Mouse (Mus musculus) hindbrain, embryonic 10.5 days (tissue): ENCODE measurements around the gene Tle3. TPM values are rescaled to one million over a fixed set of nuclear protein-coding genes. Genes with fewer than 3 reads are reported as not detected.
A peak's percentile ranks its signal among the peaks of the same experiment; 100 is the strongest.

Experiments
- DNase-seq: peaks from one replicate; pipeline ENCODE4 v3.0.0-alpha.2; 2017; ENCODE audit warnings: low spot score
- H3K27ac ChIP-seq: fragments of 300-500 bp; sonication (generic); 2 replicates; pipeline ENCODE4 v1.5.1; 2016; ENCODE audit warnings: mild to moderate bottlenecking, moderate library complexity
- H3K27me3 ChIP-seq: fragments of 300-500 bp; sonication (generic); 2 replicates; pipeline ENCODE4 v1.6.1; 2016; ENCODE audit warnings: mild to moderate bottlenecking; ENCODE audit not compliant: poor library complexity, insufficient read depth, severe bottlenecking
- H3K36me3 ChIP-seq: fragments of 300-500 bp; sonication (generic); 2 replicates; pipeline ENCODE4 v1.6.1; 2016; ENCODE audit warnings: mild to moderate bottlenecking, moderate library complexity
- H3K4me1 ChIP-seq: fragments of 300-500 bp; sonication (generic); replicated peaks from 2 replicates; pipeline ENCODE4 v1.6.1; 2016; ENCODE audit warnings: mild to moderate bottlenecking
- H3K4me3 ChIP-seq: fragments of 300-500 bp; sonication (generic); 2 replicates; pipeline ENCODE4 v1.5.1; 2016; ENCODE audit warnings: mild to moderate bottlenecking, moderate library complexity
- H3K9me3 ChIP-seq: fragments of 300-500 bp; sonication (generic); 2 replicates; pipeline ENCODE4 v1.6.1; 2016; ENCODE audit warnings: mild to moderate bottlenecking, moderate library complexity
- WGBS: fragments of 180-500 bp; shearing (Covaris S2); methylation state at CpG from one replicate; pipeline ENCODE4 v1.1.7; 2016; 5-methylcytosine and 5-hydroxymethylcytosine counted together
- polyA plus RNA-seq: library from polyadenylated mRNA; unstranded; fragments of >200 nt; fragmentation: Nextera tagmentation; extraction: Ambion mirVana; gene quantifications from 2 replicates; pipeline ENCODE4 v1.2.1, GENCODE M21; 2016

The Tle3 gene
- polyA plus RNA-seq, 1 experiment from 2014 or later: 56.0 TPM

DNA sequence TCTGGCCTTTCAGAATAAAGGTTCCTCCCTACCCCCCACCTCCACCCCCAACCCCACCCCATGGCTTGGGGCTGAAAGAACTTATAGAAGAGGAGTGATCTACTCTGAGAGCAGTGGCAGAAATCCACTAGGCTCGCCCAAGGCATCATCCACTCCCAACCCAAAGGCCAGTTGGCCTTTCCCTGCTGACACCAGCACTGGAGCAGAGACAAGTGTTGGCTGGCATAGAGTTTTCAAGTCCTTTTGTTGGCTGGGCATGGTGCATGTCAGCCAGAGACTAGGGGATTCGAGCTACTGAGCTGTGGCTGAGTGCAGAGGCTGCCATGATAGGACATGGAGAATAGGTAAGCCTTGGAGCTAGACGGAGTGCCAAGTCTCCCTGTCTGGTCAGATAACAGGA lies 9.3 kb downstream of the Tle3 start:
- no peak for DNase-seq
- H3K4me3 ChIP-seq: no peak overlapping the region
- peaks cover 25% of the 10 kb centered on the region for H3K27me3 ChIP-seq
- H3K9me3 ChIP-seq: no peaks in the 10 kb centered on the region
- peaks cover 79% of the 10 kb centered on the region for H3K36me3 ChIP-seq
- H3K27ac ChIP-seq: peak overlapping the region; percentile 13; the same call in 1 of the 2 replicates
- 84% methylated on average over 3 of the region's 3 CpGs for WGBS
- H3K4me1 ChIP-seq: peaks cover 100% of the 10 kb centered on the region

DNA sequence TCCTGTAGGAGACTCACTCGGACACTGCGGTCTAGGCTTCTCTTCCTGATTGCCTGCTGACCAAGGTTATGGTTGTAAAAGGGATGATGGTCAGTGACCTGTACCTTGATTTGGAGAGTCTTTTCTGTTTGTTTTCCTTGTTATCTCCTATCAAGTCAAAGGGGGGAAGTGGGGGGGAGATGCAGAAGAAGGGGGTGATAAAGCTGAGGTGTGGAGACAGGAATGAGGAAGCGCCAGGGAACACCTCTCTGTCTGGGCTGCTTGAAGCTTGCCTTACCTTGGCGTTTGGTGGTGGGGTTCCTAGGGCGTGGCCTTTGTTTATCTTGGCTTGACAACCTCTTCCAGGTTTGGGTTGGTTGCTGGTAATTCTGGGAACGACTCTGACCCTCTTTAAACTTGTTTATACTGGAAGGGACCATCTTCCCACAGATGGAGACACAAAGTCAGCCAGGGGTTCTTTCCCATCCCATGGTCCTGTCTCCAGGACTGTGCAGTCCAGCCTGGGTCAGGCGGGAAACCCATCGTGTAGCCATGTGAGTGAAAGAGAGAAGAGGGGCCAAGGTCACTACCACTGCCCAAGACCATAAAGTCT lies 10.5 kb downstream of the Tle3 start:
- Histone ChIP-seq H3K27ac (no peak overlapping the region), H3K4me1 (peaks cover 100% of the 10 kb centered on the region), H3K9me3 (no peaks in the 10 kb centered on the region), H3K36me3 (peaks cover 79% of the 10 kb centered on the region), H3K4me3 (no peak overlapping the region), H3K27me3 (peaks cover 27% of the 10 kb centered on the region)
- DNase-seq: no peak
- 78% methylated on average over 8 of the region's 8 CpGs for WGBS

DNA sequence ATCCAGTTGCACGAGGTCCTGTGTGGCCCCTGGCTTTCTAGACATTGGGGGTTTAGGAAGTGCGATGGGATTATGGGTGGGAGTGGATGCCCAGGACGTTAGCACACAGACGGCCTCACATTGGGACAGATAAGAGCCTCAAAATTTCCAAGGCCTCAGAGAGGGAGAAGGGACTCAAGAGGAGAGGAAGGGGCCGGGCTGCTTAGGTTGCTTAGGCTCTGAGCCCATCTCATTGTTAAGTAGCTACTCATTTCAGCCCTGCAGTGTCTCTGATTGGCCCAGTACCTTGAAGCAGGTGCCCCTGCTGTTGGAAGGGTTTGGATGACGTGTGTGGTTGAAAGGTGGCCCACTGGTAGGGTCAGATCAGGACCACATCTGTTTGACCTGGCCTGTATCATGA lies 11.9 kb downstream of the Tle3 start:
- Histone ChIP-seq H3K4me1 (peaks cover 100% of the 10 kb centered on the region), H3K4me3 (peak overlapping the region; percentile 39; the same call in 1 of the 2 replicates), H3K9me3 (no peaks in the 10 kb centered on the region), H3K27me3 (peaks cover 31% of the 10 kb centered on the region), H3K27ac (peak overlapping the region; percentile 66), H3K36me3 (peaks cover 81% of the 10 kb centered on the region)
- 36% methylated on average over 6 of the region's 6 CpGs for WGBS
- no peak for DNase-seq

DNA sequence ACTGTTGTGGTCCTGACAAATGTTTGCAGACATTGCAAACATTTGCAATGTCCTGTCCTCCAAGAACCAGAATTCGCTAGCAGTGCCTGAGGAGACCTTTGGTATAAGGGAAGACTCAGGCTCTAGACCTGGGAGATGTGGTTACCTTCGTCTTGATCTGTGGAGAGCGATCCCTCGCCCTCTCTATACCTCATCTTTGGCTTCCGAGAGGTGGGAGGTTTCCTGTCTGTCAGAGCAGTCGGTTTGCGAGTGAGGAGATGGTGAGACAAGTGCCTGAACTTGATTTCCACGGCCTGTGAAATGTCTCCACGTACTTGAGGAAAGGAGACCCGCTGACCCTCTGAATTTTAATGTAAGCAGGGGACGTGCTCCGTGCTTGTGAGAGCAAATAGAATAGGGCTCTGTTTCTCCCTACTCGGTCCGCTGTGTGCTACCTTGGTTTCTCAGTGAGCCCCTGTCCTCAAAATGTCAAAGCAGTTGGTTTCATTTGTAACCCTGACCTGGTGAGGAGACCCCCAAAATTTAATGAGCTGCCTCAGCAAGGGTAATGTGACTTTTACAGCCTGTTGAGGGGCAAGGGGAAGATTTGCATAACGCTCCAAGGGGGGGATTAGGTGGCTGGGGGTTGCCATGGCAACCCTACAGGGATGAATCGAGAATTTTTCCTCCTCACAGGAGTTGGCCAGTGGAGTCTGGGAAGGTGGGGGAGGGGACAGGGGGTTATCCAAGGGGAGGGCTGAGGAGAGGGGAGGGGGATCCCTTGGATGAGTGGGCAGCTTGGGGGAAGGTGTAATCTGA lies 12.7 kb downstream of the Tle3 start:
- H3K36me3 ChIP-seq: peaks cover 81% of the 10 kb centered on the region
- DNase-seq: peak; percentile 84
- no peaks in the 10 kb centered on the region for H3K9me3 ChIP-seq
- H3K27me3 ChIP-seq: peaks cover 31% of the 10 kb centered on the region
- peak overlapping the region; percentile 66 for H3K27ac ChIP-seq
- H3K4me3 ChIP-seq: peak overlapping the region; percentile 39
- 5% methylated on average over 16 of the region's 16 CpGs for WGBS
- H3K4me1 ChIP-seq: peaks cover 100% of the 10 kb centered on the region

DNA sequence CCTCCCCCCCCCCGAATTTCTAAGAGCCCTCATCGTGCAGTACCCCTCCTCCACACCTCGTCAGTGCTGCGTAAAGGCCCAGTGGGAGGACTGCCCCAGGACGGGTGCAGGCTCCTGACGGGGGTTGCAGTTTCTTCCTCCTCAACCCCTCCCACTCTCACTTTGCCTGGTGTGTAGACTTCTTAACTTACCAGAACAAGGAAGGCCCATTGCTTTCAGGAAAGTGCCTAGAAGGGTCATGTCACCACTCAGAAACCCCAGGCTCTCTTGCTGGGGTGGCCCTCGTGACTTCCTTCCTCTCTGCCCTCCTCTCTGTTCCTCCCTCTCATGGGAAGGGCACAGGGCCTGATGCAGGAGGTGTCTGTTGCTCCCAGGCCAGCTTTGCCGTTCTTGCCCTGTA lies 13.6 kb downstream of the Tle3 start:
- Histone ChIP-seq H3K36me3 (peaks cover 81% of the 10 kb centered on the region), H3K4me1 (peaks cover 100% of the 10 kb centered on the region), H3K27me3 (peaks cover 31% of the 10 kb centered on the region), H3K4me3 (peak overlapping the region; percentile 39), H3K27ac (peak overlapping the region; percentile 54), H3K9me3 (no peaks in the 10 kb centered on the region)
- under 1% methylated on average over 8 of the region's 8 CpGs for WGBS
- DNase-seq: peak; percentile 46

DNA sequence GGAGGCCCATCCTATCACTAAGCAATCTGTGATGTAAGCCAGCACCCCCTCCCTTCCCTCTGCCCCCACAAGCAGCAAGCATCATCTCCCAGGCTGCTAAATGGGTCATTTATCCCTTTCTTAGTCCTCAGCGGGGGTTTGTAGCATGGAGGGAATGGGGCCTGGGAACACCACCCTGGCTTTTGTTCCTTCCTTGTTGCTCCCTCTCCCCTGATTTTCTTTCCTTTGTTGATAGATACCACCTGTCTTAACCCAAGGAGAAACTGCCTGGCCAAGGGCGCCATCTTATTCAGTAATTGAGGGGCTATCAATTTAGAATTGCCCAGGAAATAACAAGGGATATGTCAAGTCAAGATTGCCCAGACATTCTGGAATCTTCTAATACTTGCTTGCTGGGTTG lies 14.1 kb downstream of the Tle3 start:
- Histone ChIP-seq H3K27ac (peak overlapping the region; percentile 54), H3K36me3 (peaks cover 81% of the 10 kb centered on the region), H3K4me3 (peak overlapping the region; percentile 39; the same call in 1 of the 2 replicates), H3K4me1 (peaks cover 100% of the 10 kb centered on the region), H3K9me3 (no peaks in the 10 kb centered on the region), H3K27me3 (peaks cover 27% of the 10 kb centered on the region)
- 30% methylated on average over 2 of the region's 2 CpGs for WGBS
- no peak for DNase-seq

DNA sequence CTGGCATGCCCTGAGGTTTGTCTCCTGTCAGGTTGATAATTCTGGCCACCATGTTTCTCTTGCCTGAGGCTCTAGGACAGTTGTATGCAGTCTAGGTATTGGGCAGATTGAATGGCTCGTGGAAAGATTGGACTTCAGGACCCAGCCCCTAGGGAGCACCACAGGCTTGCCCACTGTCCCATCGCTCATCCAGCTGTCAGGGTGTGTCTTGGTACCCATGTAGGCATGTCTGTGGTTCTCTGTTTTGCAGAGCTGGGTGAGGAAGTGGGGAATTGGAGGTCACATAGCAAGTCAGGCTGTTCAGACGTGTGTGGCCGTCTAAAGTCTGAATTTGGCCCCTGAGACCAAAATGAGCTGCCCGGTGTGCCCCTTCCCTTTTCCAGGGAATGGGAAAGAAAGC lies 15.6 kb downstream of the Tle3 start:
- Histone ChIP-seq H3K4me3 (peak overlapping the region; percentile 1; the same call in 1 of the 2 replicates), H3K27ac (0 out of 2 replicates have a peak overlapping the region, but pooled peaks have one; percentile 30), H3K4me1 (peaks cover 100% of the 10 kb centered on the region), H3K36me3 (peaks cover 73% of the 10 kb centered on the region), H3K9me3 (no peaks in the 10 kb centered on the region), H3K27me3 (peaks cover 14% of the 10 kb centered on the region)
- WGBS: 74% methylated on average over 5 of the region's 5 CpGs
- no peak for DNase-seq

DNA sequence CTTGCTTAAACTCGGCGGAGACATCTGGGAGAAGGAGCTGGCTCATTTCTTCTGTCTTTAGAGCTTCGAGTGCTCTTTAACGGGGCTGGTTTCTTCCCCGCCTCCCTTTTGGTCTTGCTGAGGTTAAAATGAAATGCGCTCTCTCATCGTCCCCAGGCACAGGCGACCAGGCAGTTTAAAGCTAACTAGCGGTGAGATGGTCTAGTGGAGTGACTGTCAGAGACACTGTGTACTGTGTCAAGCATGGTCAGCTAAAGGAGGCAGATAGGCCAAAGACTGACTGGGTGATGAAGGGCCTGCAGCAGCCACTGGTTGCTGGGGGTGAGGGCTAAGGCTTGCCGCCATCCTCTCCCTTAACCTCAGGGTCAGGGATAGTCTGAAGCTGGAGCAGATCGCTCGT lies 16.0 kb downstream of the Tle3 start:
- Histone ChIP-seq H3K27ac (0 out of 2 replicates have a peak overlapping the region, but pooled peaks have one; percentile 30), H3K27me3 (peaks cover 14% of the 10 kb centered on the region), H3K36me3 (peaks cover 73% of the 10 kb centered on the region), H3K4me1 (peaks cover 100% of the 10 kb centered on the region), H3K9me3 (no peaks in the 10 kb centered on the region), H3K4me3 (no peak overlapping the region)
- DNase-seq: no peak
- 49% methylated on average over 12 of the region's 12 CpGs for WGBS

DNA sequence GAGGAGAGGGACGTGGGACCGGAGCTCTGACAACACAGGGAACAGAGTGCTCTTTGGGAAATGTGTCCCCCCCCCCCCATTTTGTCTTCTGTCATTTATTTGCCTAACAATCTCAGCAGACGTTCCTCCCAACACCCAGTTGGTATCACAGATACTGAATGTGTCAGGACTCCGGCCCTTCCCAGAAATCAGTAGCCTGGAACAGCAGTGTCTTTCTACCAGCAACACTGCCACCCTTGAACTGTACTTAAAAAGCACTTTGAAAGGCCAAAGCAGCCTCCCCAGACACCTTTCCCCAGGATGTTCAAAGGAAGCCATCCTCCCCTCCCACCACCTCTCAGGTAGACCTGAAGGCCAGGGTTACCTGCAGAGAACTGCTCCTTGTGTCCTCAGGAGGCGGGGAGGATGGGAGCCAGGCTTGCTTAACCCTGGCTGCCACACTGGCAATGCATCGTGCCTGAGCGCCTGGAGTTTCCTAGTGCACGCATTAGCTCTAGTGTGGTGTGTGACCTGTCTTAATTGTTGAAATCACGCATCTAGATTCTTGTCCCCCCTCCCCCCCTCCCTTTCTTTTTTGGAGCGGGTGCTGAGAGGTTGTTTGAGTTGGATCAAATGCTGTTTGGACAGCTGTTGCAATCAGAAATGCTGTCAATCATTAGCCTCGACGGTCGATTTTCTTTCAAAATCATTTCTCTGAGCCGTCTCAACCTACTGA lies 16.7 kb downstream of the Tle3 start:
- no peak for DNase-seq
- no peaks in the 10 kb centered on the region for H3K9me3 ChIP-seq
- peaks cover 100% of the 10 kb centered on the region for H3K4me1 ChIP-seq
- peaks cover 17% of the 10 kb centered on the region for H3K27me3 ChIP-seq
- H3K4me3 ChIP-seq: no peak overlapping the region
- 0 out of 2 replicates have a peak overlapping the region, but pooled peaks have one; percentile 30 for H3K27ac ChIP-seq
- H3K36me3 ChIP-seq: peaks cover 73% of the 10 kb centered on the region
- 50% methylated on average over 14 of the region's 14 CpGs for WGBS

DNA sequence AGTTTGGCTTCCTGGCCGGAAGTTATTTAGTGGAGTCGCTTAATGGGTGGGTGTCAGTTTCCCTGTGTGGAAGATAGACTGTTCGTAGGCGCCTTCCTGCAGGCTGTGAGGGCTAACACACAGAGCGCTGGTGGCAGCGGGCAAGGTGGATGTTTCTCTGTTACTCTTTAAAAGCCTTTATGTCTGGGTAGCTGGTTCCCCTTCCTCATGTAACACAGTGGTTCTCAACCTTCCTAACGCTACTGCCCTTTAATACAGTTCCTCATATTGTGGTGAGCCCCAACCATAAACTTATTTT lies 17.2 kb downstream of the Tle3 start:
- DNase-seq: no peak
- peaks cover 74% of the 10 kb centered on the region for H3K36me3 ChIP-seq
- H3K27me3 ChIP-seq: peaks cover 22% of the 10 kb centered on the region
- peaks cover 100% of the 10 kb centered on the region for H3K4me1 ChIP-seq
- no peak overlapping the region for H3K27ac ChIP-seq
- no peaks in the 10 kb centered on the region for H3K9me3 ChIP-seq
- H3K4me3 ChIP-seq: no peak overlapping the region
- WGBS: 71% methylated on average over 7 of the region's 7 CpGs

DNA sequence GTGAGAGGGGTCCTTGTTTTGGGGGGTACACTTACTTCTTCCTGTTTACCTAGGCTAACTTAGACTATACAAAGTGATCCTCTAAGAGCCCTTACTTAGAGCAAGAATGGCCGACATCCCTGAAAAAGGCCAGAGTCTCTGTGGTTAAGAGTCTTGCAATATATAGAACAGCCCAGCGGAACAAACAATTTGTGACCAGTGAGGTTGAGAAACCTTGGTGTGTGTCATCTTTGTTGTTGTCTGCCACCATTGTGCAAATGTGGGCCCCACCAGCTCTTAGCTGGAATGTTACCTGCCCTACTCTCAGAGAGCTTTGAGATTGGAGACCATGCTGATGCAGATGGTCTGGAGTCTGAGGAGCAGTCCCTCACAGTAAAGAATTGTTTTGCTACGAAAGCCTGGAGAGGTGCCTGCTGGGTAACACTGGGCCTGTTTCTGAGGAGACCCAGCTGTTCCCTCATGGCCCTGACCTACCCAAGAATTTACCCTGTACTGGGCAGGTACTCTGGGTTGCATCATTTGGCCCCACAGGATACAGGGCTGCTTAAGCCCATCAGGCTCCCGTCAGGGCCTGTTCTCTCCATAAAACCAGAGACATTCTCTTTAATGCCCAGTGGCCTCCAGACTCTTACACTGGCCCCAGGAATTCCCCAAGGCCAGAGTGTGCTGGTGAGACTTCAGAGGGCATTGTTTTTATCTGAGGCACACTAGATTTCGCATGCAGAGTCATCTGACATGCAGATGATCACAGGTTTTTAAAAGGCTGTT lies 19.6 kb downstream of the Tle3 start:
- Histone ChIP-seq H3K9me3 (no peaks in the 10 kb centered on the region), H3K27me3 (peaks cover 32% of the 10 kb centered on the region), H3K4me3 (no peak overlapping the region), H3K36me3 (peaks cover 92% of the 10 kb centered on the region), H3K4me1 (peaks cover 100% of the 10 kb centered on the region), H3K27ac (no peak overlapping the region)
- no peak for DNase-seq
- 62% methylated on average over 5 of the region's 5 CpGs for WGBS

DNA sequence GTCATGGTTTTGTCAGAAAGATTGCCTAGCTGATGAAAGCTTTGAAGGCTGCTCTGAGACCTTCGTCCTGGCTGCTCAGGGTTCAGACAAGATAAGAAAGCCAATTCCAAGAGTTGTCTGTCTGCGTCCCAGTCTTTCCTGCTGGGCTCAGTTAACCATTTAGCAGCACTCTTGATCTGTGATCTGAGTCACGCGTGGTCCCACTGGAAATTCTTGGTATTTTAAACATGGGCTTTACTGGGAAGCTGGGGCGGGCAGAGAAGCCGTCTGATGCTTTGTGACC lies 20.1 kb downstream of the Tle3 start:
- H3K4me1 ChIP-seq: peaks cover 100% of the 10 kb centered on the region
- no peak overlapping the region for H3K27ac ChIP-seq
- peaks cover 92% of the 10 kb centered on the region for H3K36me3 ChIP-seq
- no peak overlapping the region for H3K4me3 ChIP-seq
- peaks cover 32% of the 10 kb centered on the region for H3K27me3 ChIP-seq
- 53% methylated on average over 6 of the region's 6 CpGs for WGBS
- DNase-seq: no peak
- no peaks in the 10 kb centered on the region for H3K9me3 ChIP-seq
